Mouse (Mus musculus) olfactory bulb, adult 2 months (tissue): ENCODE measurements around the gene Grb7. TPM values are rescaled to one million over a fixed set of nuclear protein-coding genes. Genes with fewer than 3 reads are reported as not detected.
A peak's percentile ranks its signal among the peaks of the same experiment; 100 is the strongest.

ENCODE experiments used
- H3K27ac ChIP-seq: fragments of 200-500 bp; 2 replicates; pipeline ENCODE4 v1.5.1; 2012; ENCODE audit warnings: low read depth, low read length; ENCODE audit not compliant: insufficient read depth
- H3K4me1 ChIP-seq: fragments of 200-500 bp; 2 replicates; pipeline ENCODE4 v1.6.1; 2012; ENCODE audit warnings: low read length; ENCODE audit not compliant: control insufficient read depth, insufficient read depth
- H3K4me3 ChIP-seq: fragments of 200-500 bp; 2 replicates; pipeline ENCODE4 v1.5.1; 2012; ENCODE audit warnings: mild to moderate bottlenecking, low read depth, low read length, moderate library complexity; ENCODE audit not compliant: insufficient read depth
- CTCF ChIP-seq: fragments of 200-500 bp; IDR thresholded peaks from 2 replicates; pipeline ENCODE4 v1.5.1; 2012; ENCODE audit warnings: low read depth, mild to moderate bottlenecking, low read length, moderate library complexity; ENCODE audit not compliant: insufficient read depth
- POLR2A ChIP-seq: fragments of 200-500 bp; IDR thresholded peaks from 2 replicates; pipeline ENCODE4 v1.6.1; 2012; ENCODE audit warnings: mild to moderate bottlenecking, low read depth, low read length, moderate library complexity; ENCODE audit not compliant: insufficient read depth
- WGBS: fragments of 180-500 bp; shearing (Covaris S2); methylation state at CpG from one replicate; pipeline ENCODE4 v1.1.7; 2018; 5-methylcytosine and 5-hydroxymethylcytosine counted together
- polyA plus RNA-seq: library from polyadenylated mRNA; stranded (reverse); fragments of >200 nt; gene quantifications from 2 replicates; pipeline ENCODE4 v1.2.4, GENCODE M21; 2012; ENCODE audit warnings: low replicate concordance; ENCODE audit not compliant: missing spikeins, insufficient read depth, insufficient read length

Gene Grb7
- not detected in 2 replicates for polyA plus RNA-seq

DNA sequence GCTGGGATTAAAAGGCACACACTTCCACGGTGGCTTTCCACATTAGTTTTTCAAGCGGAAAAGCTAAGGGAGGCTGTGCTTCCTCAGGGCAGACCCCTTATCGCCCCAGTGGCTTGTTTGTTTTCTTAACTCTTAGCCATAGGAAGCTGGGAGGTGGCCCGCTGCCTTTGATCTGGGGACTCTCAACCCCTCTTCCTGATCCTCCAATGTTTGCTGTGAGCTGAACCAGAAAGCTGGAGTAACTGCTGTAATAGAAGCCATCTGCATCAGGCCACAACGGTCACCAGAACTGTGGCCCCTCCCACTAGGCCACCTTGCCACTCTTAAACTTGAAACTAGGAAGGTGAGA, at the start of gene Grb7:
Grb7 (plus strand) TSS at position 182 of the 349 bp plus-strand sequence.
- TF ChIP-seq POLR2A (no peak), CTCF (no peak)
- Histone ChIP-seq H3K4me1 (peaks cover 14% of the 10 kb centered on the region; the same call in 1 of the 2 replicates), H3K27ac (no peak within 1 kb of the TSS), H3K4me3 (no peak within 1 kb of the TSS)
- 48% methylated on average over 5 of the region's 5 CpGs for WGBS

DNA sequence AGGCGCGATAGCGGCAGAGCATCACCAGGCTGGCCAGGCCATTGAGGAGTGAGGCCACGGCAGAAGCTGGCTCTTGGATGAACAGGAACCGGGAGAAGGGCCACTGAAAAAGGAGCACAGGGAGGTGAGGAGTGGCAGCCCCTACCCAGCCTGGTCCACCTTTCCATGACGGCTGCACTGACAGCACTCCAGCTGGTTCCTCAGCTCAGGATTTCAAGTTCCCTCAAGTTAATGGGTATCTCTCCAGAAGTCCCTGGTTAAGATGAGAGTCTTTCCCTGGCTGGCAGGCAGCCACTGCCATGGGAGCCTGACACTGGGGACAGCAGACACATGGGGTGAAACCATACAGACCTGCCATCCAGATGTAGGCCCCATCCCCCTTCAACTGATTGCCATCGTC, 48.2 kb upstream of the Grb7 start:
- peaks cover 9% of the 10 kb centered on the region for H3K4me1 ChIP-seq
- 89% methylated on average over 7 of the region's 7 CpGs for WGBS
- no peak for TF ChIP-seq POLR2A
- no peak for TF ChIP-seq CTCF
- no peak overlapping the region for H3K4me3 ChIP-seq
- no peak overlapping the region for H3K27ac ChIP-seq

DNA sequence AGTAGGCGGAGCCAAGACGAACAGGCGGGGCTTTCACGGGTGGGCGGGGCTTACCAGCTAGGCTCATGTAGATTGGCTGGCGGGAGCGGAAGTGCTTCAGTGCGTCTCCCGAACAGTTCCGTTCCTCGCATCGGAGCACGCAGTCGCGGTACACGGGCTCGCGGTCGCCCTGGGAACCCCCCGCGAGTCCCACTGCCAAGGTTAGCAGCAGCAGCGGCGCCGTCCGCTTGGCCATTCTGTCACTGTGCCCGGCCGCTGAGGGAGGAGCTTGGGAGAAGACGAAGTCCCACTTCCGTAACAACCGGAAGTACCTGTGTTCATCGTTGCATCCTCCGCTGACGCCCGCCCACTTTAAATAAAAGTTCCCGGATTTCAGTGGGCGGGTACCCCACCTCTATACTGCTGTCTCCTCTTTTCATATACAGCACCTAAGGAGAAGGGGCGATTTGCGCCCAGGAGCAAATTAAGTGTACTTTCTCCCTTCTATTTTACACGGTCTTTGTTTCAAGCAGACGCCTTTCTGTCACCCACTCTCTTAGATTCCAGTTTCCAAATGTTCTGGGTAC, 46.0 kb upstream of the Grb7 start, which contains the start of gene Pgap3:
Pgap3 (minus strand) TSS at position 330 of the 566 bp plus-strand sequence.
- WGBS: under 1% methylated on average over 40 of the region's 40 CpGs
- H3K4me1 ChIP-seq: peaks cover 2% of the 10 kb centered on the region; the same call in 1 of the 2 replicates
- peak within 1 kb of the TSS; percentile 76 for H3K4me3 ChIP-seq

DNA sequence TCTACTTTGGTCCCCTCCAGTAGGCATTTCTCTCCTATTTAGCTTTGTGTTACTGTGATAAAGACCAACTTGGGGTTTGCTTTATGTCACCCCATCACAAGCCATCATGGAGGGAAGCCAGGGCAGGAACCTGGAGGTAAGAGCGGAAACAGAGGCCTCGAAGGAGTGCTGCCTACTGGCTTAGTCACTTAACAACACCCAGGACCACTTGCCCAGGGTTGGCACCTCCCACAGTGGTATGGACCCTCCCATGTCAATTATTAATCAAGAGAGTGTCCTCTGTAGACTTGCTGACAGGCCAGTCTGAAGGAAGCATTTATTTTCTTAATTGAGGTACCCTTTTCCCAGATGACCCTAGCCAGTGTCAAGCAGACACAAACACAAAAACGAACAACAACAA, 45.4 kb upstream of the Grb7 start:
- TF ChIP-seq POLR2A (no peak), CTCF (no peak)
- Histone ChIP-seq H3K27ac (no peak overlapping the region), H3K4me3 (no peak overlapping the region), H3K4me1 (peaks cover 2% of the 10 kb centered on the region; the same call in 1 of the 2 replicates)
- WGBS: 61% methylated on average over 3 of the region's 3 CpGs

More for the DNA sequence above, 46.0 kb upstream of the Grb7 start, which contains the start of gene Pgap3:
- TF ChIP-seq CTCF: no peak
- TF ChIP-seq POLR2A: 0 out of 2 replicates have a peak, but pooled peaks have one; percentile 34
- peak within 1 kb of the TSS; percentile 82 for H3K27ac ChIP-seq

DNA sequence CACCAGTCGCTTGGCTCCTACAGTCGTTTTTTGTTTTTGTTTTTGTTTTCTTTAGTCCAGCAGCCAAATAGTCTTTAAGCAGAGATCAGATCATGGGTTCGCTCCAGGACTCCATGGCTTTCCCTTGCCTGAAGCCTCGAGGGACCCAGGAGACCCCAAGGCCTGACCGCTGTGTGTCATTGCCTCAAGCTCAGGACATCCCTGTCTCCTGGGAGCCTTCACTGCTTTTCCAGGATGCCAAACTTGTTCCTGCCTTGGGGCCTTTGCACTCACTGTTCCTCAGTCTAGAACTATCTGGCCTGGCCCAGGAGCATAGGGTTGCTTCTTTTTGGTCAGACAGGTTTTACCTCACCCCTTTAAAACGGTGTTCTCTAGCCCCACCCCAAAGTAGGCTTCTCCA, 39.6 kb upstream of the Grb7 start:
- 70% methylated on average over 6 of the region's 6 CpGs for WGBS
- no peak overlapping the region for H3K27ac ChIP-seq
- no peak overlapping the region for H3K4me3 ChIP-seq
- TF ChIP-seq CTCF (no peak), POLR2A (no peak)
- peaks cover 2% of the 10 kb centered on the region; the same call in 1 of the 2 replicates for H3K4me1 ChIP-seq

DNA sequence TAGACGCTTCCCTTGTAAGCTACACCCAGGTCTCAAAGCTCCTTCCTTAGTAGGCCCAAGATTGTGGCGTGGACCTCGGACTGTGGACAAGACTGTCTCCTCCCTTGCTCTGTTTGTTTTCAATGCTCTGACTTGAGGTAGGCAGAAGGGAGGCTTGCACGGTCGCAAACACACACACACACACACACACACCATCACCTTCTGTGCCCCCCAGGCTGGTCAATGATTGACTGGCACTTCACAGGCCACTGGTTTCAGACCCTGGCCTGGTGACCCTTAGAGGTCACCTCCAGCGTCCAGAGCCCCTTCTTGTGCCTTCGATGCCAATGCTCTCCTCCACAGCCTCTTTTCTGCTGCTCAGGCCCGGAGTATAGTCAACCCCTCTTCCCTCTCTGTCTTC, 37.3 kb upstream of the Grb7 start:
- H3K4me3 ChIP-seq: no peak overlapping the region
- WGBS: 76% methylated on average over 8 of the region's 8 CpGs
- TF ChIP-seq POLR2A (no peak), CTCF (no peak)
- H3K4me1 ChIP-seq: peaks cover 18% of the 10 kb centered on the region
- no peak overlapping the region for H3K27ac ChIP-seq

DNA sequence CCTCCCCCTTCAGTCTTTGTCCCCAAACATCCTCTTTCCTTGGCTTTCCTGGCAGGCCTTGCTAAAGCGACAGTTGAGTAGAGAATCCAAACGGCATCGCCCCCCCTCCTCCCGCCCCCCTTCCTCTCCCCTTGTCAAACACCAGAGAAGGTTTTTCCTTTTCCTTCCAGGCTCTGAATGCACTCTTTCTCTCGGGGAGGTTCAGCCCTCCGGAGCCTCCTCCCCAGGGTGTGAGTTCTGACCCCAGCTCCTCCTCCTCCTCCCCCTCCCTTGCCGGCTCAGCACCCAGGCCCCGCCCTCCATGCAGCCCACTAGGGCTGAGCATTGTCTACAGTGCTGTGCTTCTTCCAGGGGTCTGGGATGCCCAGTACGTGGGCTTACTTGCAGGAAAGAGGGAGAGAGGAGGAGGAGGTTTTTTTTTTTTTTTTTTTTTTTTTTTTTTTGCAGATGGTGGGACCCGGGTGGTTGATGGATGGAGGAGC, 36.8 kb upstream of the Grb7 start:
- no peak for TF ChIP-seq CTCF
- no peak for TF ChIP-seq POLR2A
- 12% methylated on average over 10 of the region's 10 CpGs for WGBS
- H3K27ac ChIP-seq: no peak overlapping the region
- H3K4me3 ChIP-seq: no peak overlapping the region
- peaks cover 21% of the 10 kb centered on the region for H3K4me1 ChIP-seq

DNA sequence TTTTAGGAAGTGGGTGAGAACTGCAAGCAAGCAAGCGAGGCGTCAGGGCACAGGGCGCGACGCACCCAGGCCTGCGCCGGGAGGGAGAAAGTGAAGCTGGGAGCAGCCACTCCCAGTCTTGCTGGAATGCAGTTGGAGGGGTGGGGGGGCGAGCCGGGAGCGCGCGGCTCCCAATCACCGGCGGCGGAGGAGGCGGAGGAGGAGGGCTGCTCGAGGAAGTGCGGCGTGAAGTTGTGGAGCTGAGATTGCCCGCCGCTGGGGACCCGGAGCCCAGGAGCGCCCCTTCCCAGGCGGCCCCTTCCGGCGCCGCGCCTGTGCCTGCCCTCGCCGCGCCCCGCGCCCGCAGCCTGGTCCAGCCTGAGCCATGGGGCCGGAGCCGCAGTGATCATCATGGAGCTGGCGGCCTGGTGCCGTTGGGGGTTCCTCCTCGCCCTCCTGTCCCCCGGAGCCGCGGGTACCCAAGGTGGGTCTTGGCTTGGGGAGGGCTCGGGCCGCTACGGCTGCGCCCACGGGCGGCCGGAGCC, 33.9 kb upstream of the Grb7 start, which contains the start of gene Erbb2:
Erbb2 (plus strand) TSS at position 198 of the 524 bp plus-strand sequence.
- Histone ChIP-seq H3K4me1 (peaks cover 21% of the 10 kb centered on the region), H3K4me3 (peak within 1 kb of the TSS; percentile 49), H3K27ac (no peak within 1 kb of the TSS)
- 1% methylated on average over 48 of the region's 49 CpGs for WGBS
- no peak for TF ChIP-seq POLR2A
- TF ChIP-seq CTCF: no peak

DNA sequence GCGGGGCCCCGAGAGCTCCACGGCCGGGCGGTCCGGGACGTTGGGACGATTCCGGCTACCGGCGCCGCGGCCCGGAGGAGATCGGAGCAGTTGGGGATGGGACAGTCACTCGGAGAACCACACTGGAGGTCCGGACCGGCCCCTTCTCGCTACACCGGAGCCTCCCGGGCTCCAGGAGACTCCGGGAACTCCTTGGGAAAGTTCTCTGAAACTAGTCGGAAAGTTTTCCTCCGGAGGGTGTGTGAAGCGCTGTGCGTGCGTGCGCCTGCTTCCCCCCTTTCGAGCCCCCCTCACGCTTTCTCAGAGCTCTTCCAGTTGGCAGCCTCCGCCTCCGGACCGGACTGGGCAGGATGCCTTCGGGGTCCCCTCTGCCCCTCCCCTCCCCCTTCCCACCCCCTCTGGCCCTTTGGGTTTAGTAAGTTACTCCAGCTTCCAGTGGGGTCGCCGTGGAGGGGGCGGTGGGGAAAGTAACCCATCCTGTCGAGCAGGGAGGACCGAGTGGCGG, 33.3 kb upstream of the Grb7 start:
- TF ChIP-seq CTCF: no peak
- TF ChIP-seq POLR2A: no peak
- Histone ChIP-seq H3K4me3 (peak overlapping the region; percentile 49), H3K27ac (no peak overlapping the region), H3K4me1 (peaks cover 21% of the 10 kb centered on the region)
- WGBS: under 1% methylated on average over 40 of the region's 40 CpGs

DNA sequence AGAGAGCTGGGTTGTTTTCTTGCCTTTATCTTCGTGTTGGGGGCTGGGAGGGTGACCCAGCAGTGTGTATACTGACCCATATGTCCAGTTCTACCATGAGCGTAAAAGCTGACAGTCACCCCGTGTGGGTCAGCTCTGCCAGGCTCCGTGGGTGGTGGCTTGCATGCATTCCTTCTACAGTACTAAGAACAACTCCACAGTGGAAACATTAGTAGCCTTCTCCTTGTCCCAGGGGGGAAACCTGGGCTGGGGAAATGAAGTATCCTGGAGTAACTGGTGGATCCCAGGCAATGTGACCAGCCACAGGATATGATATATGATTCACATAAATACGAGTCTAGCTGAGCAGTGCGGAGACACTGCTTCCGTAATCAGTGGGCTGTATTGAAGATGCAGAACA, 32.5 kb upstream of the Grb7 start:
- H3K4me3 ChIP-seq: peak overlapping the region; percentile 49; the same call in 1 of the 2 replicates
- peaks cover 26% of the 10 kb centered on the region for H3K4me1 ChIP-seq
- H3K27ac ChIP-seq: no peak overlapping the region
- TF ChIP-seq POLR2A: no peak
- no peak for TF ChIP-seq CTCF
- 24% methylated on average over 7 of the region's 7 CpGs for WGBS
